Mouse (Mus musculus) embryonic stem cell, embryonic (primary cell): Measurements from ENCODE around the gene F2rl2.

ENCODE experiments used
- CTCF ChIA-PET, 4 experiments: fragments of 300-600 bp in 2 of 4; fragments of 350-600 bp in 2 of 4; sonication (Branson Sonifier 250); formaldehyde crosslinking; loops; one replicate each; lab custom pipeline; 2022; ENCODE audit warnings: inconsistent platforms in 2 of 4; lab: Charles Lee
- POLR2A ChIA-PET, 4 experiments: fragments of 300-600 bp in 2 of 4; fragments of 350-600 bp in 2 of 4; sonication (Branson Sonifier 250); formaldehyde crosslinking; loops; one replicate each; lab custom pipeline; 2022; ENCODE audit warnings: antibody characterized with exemption in 4 of 4, inconsistent platforms in 1 of 4; lab: Charles Lee

Gene F2rl2

DNA sequence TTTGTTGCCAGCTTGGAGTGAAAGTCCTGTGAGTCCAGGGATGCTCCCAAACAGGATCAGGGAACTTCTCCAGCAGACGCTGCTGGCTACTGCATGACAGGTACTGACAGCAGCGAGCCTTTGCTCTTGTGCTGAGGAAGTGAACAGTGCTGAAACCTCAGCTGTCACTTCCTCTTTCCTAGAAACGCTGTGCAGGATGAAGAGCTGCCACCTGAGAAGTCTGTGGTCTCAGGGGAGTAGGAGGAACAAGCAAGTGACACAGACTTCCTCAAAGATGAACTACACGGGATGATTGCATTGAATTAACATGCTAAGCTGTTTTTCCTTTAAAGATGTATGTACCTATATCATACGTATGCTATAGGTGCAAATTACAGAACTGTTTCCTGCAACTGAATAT is 10.9 kb upstream of the F2rl2 start:
- CTCF ChIA-PET: no interaction called here
- POLR2A ChIA-PET: interaction anchor here in 1 of 4 experiments (0.6 kb wide), 1 partner anchor 88 kb away, joined by 4 read pairs; no protein-coding TSS in a partner anchor

DNA sequence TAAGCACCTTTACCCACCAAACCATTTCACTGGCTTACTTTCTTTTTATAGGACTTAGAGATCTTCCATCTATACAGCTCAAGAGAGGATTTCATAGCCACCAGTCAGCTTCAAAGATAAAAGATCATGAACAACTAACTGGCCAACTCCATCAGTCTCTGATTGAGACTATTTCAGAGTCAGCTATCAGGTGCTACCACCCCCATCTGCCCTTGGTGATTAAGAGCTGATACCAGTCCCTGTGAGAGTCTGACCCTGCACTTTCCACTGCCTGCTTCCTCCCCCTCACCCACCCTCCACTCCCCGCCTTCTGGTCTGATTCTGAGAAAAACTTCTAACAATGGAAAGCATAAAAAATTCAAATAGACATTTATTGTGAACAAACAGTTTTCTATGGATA is 8.1 kb upstream of the F2rl2 start:
- POLR2A ChIA-PET: interaction anchor here in 1 of 4 experiments (0.5 kb wide), 1 partner anchor 32 kb away, joined by 4 read pairs; no protein-coding TSS in a partner anchor
- CTCF ChIA-PET: interaction anchor here in 1 of 4 experiments (0.5 kb wide), 1 partner anchor 93 kb away, joined by 3 read pairs; no protein-coding TSS in a partner anchor

DNA sequence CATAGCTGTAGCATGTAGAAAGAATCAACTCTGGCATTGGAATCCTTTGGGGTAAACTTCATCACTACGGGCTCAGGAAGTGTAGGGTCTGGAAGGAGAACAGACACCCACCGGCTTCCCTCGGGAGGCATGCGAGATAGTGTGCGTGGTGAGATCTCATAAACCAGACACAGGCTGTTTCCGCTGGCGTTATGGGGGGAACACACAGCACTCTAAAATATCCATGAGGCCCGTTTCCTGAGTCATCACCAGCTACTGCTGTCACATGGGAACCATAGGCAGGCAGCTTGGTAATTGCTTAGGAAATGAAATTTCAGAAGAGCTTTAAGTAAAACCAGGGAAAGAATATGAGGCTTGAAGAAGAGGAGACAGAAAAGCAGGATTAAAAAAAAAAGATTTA is 4.5 kb upstream of the F2rl2 start:
- POLR2A ChIA-PET: no interaction called here
- CTCF ChIA-PET: no interaction called here

DNA sequence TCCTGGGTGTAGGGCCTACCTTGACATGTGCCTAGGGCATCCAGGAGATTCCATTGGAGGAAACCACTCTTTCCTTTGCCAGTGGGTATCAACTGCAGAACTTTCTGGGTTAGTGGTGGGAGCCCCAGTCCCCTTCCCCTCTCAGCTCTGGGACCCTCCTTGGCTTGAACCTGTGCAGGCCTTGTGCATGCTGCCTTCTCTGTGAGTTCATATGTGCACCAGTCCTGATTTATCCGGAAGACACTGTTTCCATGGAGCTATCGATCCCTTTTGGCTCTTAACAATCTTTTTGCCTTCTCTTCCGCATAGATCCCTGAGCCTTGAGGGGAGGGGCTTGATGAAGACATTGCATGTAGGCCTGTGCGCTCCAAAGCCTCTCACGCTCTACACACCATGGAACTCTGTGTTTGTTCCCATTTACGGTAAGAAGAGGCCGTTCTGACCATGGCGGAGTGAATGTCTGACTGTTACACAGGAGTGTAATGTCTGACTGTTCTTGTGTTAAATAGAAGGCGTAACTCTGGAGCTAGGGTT is 466 bp upstream of the F2rl2 start:
- POLR2A ChIA-PET: interaction anchor here in 1 of 4 experiments (1.3 kb wide), 1 partner anchor 16 kb away, joined by 4 read pairs; no protein-coding TSS in a partner anchor
- CTCF ChIA-PET: interaction anchor here in 1 of 4 experiments (1.1 kb wide), 1 partner anchor 24 kb away, joined by 4 read pairs; no protein-coding TSS in a partner anchor

DNA sequence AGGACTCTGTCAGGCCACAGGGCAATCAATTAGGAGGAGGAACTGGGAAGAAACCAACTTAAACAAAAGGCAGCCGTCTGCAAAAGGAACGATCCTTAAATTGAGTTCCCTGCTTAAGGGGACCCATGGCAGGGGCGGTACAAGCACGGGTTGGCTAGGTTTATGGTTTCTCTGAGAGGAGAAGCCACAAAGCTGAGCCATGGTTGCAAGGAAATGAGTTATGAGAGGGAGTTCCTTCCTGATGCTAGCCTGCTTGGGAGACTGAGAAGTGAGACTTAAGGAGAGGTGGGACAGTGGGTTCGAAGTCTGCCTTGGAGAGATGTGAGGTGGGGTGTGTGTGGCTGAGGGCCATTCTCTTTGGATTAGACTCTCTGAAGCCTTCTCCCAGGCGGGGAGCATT is 1.2 kb downstream of the F2rl2 start:
- POLR2A ChIA-PET: no interaction called here
- CTCF ChIA-PET: no interaction called here

DNA sequence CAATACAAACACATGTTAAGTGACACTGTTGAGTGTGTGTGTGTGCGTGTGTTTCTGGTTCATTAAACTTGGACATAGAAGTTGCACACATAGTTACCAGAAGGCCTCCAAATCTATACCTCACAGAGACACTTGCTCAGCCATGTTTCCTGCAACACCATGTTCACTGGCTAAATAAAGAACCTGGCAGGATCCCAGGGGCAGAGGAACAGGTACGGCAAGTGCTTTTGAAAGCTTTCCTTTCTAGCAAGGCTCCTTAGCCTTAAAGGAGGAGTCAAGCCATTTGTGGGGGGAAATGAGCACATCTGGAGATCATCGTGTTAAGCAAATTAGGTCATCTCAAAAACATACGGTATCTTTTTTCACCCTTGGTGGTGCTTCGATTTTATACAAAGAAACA is 6.7 kb downstream of the F2rl2 start:
- CTCF ChIA-PET: no interaction called here
- POLR2A ChIA-PET: no interaction called here

DNA sequence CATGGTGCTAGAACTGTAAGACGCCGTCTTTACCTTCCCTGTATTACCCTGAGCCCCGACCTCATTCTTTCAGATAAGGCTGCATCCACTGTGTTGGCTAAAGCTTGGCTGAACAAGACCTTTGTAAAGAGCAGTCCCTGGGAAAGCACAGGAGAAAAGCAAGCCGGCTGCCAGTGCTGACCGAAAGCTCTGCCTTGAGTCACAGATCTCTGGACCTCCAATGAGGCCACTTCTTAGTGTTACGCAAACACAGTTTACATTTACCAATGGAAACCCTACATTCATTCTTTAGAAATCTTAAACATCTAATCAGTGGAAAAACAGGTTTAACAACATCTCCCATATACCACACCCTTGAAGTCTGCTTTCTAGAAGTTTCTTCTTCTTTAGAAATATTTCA is 8.9 kb downstream of the F2rl2 start:
- CTCF ChIA-PET: interaction anchor here in 1 of 4 experiments (0.6 kb wide), 2 partner anchors 14 to 1605 kb away, joined by 3 to 7 read pairs; no protein-coding TSS in a partner anchor
- POLR2A ChIA-PET: no interaction called here

DNA sequence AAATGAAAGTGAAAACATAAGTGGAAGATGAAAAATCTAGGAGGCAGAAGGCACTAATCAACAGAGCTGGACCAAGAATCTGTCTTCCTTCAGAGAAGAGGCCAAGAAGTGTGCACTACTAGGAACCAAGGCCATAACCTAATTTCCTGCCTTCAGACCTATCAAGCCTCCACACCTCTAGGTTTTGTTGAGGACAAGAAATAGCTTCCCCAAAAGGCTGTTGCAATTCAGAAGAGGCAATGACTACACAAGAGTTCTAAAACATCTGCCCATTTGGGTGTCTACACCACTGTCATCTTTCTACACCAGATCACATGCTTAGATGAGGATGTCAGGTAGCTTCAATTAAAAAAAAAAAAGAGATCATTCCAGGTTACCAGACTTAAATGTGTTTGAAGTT is 15.4 kb downstream of the F2rl2 start:
- POLR2A ChIA-PET: interaction anchor here in 1 of 4 experiments (0.6 to 1.1 kb wide), 2 partner anchors 16 to 84 kb away, joined by 3 to 4 read pairs; partner anchors contain the start of gene F2rl2
- CTCF ChIA-PET: no interaction called here

DNA sequence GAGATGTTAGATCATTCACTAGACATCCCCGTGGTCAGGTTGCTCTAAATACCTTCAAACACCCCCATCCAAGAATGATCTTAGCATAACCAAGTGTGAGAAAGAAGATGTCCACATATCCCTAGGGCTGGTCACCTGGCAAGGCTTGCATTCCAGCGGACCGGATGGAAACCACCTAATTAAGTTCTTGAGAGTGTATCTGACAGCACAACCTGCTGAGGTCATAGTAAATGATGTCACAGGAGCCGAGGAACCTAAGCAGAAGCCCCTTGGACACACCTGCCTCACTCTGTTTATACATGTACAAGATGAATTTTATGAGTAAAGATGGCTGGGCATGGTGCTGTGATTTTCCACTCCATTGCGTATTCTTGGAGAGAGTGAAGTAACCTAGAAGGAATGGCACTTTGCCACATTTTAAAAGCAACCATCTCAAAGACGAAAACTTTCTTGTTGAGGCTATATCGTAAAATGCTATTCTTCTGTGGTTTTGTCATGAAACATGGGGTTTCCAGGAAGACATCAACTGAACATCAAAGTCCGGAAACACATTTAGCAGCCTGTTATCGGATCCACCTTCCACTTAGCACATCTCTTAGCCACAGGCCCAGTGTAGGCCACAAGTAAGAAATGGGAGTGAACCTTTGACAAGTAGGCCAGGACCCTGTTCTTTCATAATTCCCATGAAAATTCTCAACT is 16.1 kb downstream of the F2rl2 start:
- POLR2A ChIA-PET: interaction anchor here in 1 of 4 experiments (0.5 kb wide), 1 partner anchor 13 kb away, joined by 5 read pairs; no protein-coding TSS in a partner anchor

DNA sequence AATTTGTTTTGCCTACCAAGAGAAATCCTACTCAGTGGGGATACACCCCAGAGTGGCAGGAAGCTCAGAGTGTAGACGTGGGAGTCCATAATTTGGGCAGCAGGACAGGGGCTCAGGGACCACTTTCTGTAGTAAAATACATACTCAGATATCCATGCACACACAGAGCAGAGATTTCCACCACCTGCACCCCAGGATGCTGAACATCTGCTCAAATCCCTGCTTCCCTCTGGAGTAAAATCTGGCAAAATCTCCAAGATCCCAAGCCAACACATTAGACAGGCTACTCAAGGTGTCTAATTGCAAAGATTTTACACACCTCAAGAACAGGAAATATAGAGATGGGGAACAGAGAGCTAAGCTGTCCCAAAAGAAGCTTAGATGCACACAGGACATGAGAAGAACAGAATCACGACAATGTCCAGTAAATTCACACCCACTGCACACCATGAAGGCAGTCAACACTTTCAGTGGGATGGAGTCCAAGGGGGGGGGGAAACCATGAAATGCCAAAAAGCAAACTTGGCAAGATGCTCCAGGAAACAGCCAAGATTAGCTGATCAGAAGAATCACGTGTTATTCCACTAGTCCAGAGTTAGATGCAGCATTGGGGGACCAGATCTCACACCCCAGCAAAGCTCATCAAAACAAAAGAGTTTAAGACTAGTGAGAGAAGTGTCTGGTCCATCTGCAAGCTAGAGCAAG is 17.8 kb downstream of the F2rl2 start:
- CTCF ChIA-PET: interaction anchor here in 2 of 4 experiments (0.6 to 0.9 kb wide), 2 partner anchors 33 to 151 kb away, joined by 3 read pairs; no protein-coding TSS in a partner anchor
- POLR2A ChIA-PET: interaction anchor here in 1 of 4 experiments (0.6 to 1.0 kb wide), 2 partner anchors 13 to 1110 kb away, joined by 3 to 8 read pairs; no protein-coding TSS in a partner anchor

More for the DNA sequence above, 16.1 kb downstream of the F2rl2 start:
- CTCF ChIA-PET: no interaction called here

DNA sequence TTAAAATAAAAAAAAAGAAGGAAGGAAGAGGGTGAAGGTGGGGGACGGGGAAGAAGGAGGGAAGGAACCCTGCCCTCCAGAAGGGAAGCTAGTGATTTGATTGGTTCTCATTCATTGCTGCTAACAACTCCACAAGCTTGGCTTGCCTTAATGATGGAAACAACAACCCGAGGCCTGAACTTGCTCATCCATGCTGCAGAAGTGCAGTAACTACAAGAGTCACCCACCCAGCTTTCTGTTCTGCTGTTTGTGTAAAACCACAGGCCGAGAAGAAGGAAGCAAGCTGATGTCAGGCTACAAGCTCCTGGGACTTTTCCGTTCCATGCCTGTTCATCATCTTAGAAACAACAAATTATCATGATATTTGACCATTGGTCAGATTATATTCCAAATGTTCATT is 18.7 kb downstream of the F2rl2 start:
- POLR2A ChIA-PET: no interaction called here
- CTCF ChIA-PET: interaction anchor here in 3 of 4 experiments (0.6 to 0.9 kb wide), 3 partner anchors 32 to 152 kb away, joined by 3 to 4 read pairs (median 3); no protein-coding TSS in a partner anchor

DNA sequence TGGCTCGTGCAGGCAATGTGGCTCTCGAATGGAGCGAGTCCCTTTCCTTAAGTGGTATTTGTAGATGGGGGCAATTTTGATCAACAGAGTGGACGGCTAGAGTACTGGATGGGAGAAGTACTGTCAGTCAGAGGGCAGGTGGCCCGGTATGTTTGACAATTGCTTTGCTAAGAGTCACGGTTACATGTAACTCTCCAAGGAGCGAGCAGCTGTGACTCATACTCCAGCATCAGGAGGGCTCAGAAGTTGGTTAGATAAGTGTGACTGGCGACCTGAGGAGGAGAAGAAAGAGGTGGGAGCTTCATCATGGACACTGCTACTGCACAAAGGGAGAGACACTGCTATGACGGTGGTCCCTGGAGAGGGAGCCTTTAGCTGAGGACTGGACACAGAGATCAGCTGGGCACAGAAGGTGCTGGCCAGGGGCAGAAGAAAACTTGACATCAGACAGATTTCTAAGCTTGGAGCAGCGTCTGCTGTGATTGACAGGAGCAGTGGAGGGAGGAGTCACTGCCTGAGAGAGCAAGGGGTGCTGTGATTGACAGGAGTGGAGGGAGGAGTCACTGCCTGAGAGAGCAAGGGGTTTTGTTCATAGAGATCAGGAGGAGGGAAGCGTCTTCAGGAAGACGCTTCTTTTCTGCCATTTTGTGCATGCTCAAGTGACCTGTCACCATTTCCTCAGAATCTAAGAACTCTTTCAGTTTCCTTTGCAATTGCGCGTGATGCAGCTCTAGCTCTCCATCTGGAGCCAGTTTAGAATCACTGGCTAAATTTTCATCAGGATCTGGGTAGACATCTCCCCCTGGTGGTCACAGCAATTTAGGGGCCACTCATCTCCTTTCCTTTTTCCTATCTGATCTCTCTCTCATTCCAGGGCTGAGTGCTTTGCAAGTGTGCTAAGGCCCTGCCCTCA is 22.9 kb downstream of the F2rl2 start:
- POLR2A ChIA-PET: interaction anchor here in 2 of 4 experiments (0.8 to 1.3 kb wide), 5 partner anchors 119 to 173 kb away, joined by 3 to 4 read pairs (median 3); no protein-coding TSS in a partner anchor
- CTCF ChIA-PET: interaction anchor here (0.6 to 3.4 kb wide), 22 partner anchors 9 to 660 kb away, joined by 3 to 38 read pairs (median 4); partner anchors contain the start of genes F2r (in 1 of the 4) and F2rl2 (in 1 of the 4)

DNA sequence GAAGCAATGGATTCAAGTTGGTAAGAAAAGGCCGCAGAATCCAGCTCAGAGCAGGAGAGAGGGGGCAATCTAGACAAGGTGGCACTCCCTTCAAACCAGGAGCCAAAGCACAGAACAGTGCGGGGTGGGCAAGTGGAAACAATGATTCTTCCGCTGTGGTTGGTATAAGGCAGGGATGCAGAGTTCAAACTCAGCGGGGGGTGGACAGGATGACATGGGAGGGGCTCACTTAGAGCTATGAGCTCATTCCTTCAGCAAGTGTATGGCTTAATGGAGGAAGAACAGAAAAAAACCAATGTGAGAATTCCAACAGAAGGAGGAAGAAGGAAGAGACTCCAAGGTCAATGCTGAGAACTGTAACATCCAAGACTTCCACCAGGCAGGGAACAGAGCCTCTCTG is 33.8 kb downstream of the F2rl2 start:
- CTCF ChIA-PET: no interaction called here
- POLR2A ChIA-PET: no interaction called here

DNA sequence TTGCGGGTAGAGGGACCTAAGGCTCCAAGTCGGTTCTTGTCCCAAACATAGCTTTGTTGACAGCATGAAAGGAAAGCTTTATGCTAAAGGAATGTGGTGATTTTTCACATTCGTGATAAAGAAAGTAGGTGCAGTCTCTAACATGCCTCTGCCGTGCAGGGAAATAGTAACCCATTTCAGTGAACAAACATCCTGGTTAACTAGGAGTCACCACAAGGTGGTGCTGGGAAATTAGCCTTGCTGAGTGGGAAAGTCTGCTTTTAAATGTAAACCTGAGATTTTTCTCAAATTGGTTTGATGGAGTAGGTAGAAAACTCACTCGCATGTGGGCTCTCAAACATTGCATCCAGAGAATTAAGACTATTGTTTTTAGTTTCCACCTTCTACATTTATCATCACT is 43.0 kb downstream of the F2rl2 start:
- ChIA-PET CTCF (no interaction called here), POLR2A (interaction anchor here in 1 of 4 experiments (0.5 to 1.0 kb wide), 2 partner anchors 15 to 322 kb away, joined by 3 read pairs; no protein-coding TSS in a partner anchor)

DNA sequence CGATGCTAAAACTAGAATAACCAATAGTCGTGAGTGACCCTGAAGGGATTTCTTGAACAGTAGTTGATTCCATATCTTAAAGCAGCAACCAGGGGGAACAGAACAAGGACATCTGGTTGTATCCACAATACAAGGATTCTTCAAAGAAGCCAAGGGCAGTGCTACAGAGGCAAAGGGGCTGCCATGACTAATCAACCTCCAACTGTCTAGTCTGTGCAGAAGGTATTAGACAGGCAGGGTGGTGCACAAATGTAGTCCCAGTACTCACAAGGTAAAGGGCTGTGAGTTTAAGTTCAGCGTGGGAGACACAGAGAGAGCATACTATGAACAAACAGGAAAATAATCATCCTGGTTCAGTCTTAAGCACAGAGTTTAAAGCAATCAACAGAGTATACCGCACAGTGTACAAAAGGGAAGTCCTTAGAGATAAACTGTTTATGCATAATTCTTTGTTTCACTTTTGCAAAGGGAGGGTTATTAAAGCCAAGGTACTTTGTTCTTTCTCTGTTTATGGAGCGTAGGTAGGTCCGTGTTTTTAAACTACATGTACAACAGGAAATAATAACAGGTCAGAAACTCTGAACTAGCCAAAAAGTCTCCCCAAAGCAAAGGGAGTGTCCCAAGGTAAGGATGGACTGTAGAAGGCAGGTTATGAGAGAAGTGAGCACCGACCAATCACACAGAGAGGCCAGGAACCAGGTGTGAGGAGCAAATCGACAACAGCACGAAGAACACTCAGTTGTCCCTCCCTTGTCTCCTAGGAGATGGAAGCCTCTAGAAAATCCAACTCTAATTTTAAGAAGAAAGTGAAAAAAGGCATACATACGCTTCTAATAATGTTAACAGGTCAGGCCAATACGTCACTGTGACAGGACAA is 45.4 kb downstream of the F2rl2 start:
- ChIA-PET CTCF (interaction anchor here in 1 of 4 experiments (1.0 kb wide), 1 partner anchor 22 kb away, joined by 4 read pairs; no protein-coding TSS in a partner anchor), POLR2A (no interaction called here)

DNA sequence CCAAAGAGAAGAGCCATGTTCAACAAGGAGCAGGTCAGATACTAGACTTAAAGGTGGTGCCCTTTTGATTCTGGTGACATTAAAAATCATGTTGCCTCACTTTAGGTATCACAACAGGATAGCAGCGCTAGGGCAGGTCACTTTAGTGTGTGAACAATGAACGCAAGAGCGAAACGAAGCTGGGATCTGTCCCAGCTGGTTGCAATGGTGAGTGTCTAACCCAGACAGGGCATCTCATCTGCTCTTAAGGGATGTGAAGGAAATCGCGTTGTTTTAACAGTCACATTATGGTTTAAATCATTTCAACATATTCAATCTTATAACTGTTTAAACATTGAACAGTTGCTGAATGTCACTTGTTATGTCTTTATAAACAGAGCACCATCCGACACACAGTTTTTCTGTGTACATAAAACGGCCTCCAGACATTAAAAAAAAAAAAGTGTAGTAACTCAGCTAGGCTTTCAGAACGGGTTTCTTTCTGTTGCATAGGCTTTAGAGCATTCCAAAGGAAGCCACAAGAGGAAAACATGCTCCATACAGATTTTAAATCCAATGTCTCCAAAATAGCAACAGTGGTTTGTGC is 46.3 kb downstream of the F2rl2 start:
- ChIA-PET POLR2A (interaction anchor here in 1 of 4 experiments (0.6 to 1.1 kb wide), 2 partner anchors 13 to 266 kb away, joined by 3 read pairs; no protein-coding TSS in a partner anchor), CTCF (interaction anchor here in 1 of 4 experiments (0.5 kb wide), 1 partner anchor 117 kb away, joined by 3 read pairs; no protein-coding TSS in a partner anchor)
